Mouse (Mus musculus) layer of hippocampus, adult 18-20 months (tissue): ENCODE results near the gene 4931428F04Rik. TPM values are rescaled to one million over a fixed set of nuclear protein-coding genes. Genes with fewer than 3 reads are reported as not detected.
"Not testable (repeated sequence)": the region's sequence is repeated elsewhere in the genome, so short reads cannot be mapped to it uniquely, and the experiment has no call there.

Source experiments
- DNase-seq, 2 experiments: peaks; one replicate each; pipeline ENCODE4 v3.0.0; 2022; ENCODE audit warnings: low spot score in 2 of 2
- microRNA-seq, 2 experiments: library from miRNA; unstranded; fragments of <30 nt; microRNA quantifications; one replicate each; pipeline ENCODE4 v1.2.0; 2021
- total RNA-seq, 2 experiments: library from RNA; stranded (reverse); gene quantifications; 2 replicates each; pipeline ENCODE4 v1.2.3; 2021

4931428F04Rik gene
- total RNA-seq, 2 experiments from 2014 or later = 19.2 to 23.5 TPM

GRCm38 (mm10) chr8:105233126-105233935, 56.3 kb downstream of the 4931428F04Rik start:
- no peak for DNase-seq

DNA sequence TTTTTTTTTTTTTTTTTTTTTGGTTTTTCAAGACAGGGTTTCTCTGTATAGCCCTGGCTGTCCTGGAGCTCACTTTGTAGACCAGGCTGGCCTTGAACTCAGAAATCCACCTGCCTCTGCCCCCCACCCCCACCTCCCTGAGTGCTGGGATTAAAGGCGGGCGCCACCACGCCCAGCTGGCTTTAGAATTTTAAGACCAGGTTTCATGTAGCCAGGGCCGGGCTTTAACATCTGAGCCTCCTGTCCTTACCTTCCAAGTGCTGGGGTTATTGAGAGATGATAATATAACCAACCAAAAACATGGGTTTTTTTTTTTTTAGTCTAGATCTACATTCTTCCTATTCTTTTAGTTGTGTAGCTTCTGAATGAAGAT, 57.4 kb downstream of the 4931428F04Rik start:
- not testable (repeated sequence) for DNase-seq

- DNase-seq = no peak
Observed at GRCm38 (mm10) chr8:105231503-105232320, 58.0 kb downstream of the 4931428F04Rik start.

Small RNA genes lying within 50 kb of the gene (microRNA-seq; reads per million reads assigned to microRNA genes)
- 0 reads per million in 2 experiments for gene Gm27320
- gene Mir328 = 11,020 to 11,446 reads per million in 2 experiments

Other genes with a start within 250 kb of the 4931428F04Rik start
- gene Ces3a, start 241.3 kb downstream of the 4931428F04Rik start, total RNA-seq = not detected
- gene Ces3b, start 206.1 kb downstream of the 4931428F04Rik start, total RNA-seq = not detected
- gene Ces4a, start 158.1 kb downstream of the 4931428F04Rik start, total RNA-seq = not detected
- gene Cbfb, start 119.2 kb downstream of the 4931428F04Rik start, total RNA-seq = 10 to 100 TPM; 22.1 to 24.4 TPM
- gene D230025D16Rik, start 64.7 kb downstream of the 4931428F04Rik start, total RNA-seq = 10 to 100 TPM; 35.4 to 39.0 TPM
- 1 to 10 TPM; 3.3 to 3.8 TPM for gene B3gnt9, start 34.7 kb downstream of the 4931428F04Rik start, total RNA-seq
- 1 to 10 TPM; 7.8 to 8.5 TPM for gene Tradd, start 25.3 kb downstream of the 4931428F04Rik start, total RNA-seq
- 1 to 10 TPM; 1.0 to 1.1 TPM for gene Fbxl8, start 25.2 kb downstream of the 4931428F04Rik start, total RNA-seq
- 10 to 100 TPM; 11.5 to 13.0 TPM for gene Hsf4, start 20.1 kb downstream of the 4931428F04Rik start, total RNA-seq
- gene Nol3, start 13.7 kb downstream of the 4931428F04Rik start, total RNA-seq = 10 to 100 TPM; 10.4 to 10.9 TPM
- under 1 TPM; 0.48 to 0.94 TPM for gene Exoc3l, start 6.2 kb upstream of the 4931428F04Rik start, total RNA-seq
- gene E2f4, start 7.8 kb upstream of the 4931428F04Rik start, total RNA-seq = 10 to 100 TPM; 34.2 to 36.7 TPM
- under 1 TPM; 0.79 to 0.97 TPM for gene Elmo3, start 15.7 kb upstream of the 4931428F04Rik start, total RNA-seq
- 1 to 10 TPM; 4.6 to 5.3 TPM for gene Lrrc29, start 36.4 kb upstream of the 4931428F04Rik start, total RNA-seq
- 10 to 100 TPM; 41.0 to 41.2 TPM for gene Tmem208, start 36.5 kb upstream of the 4931428F04Rik start, total RNA-seq
- gene Fhod1, start 58.1 kb upstream of the 4931428F04Rik start, total RNA-seq = 1 to 10 TPM; 2.0 to 3.4 TPM
- 10 to 100 TPM; 11.9 to 13.0 TPM for gene Slc9a5, start 59.0 kb upstream of the 4931428F04Rik start, total RNA-seq
- 1 to 10 TPM in 1 of 2 experiments, under 1 TPM in 1; 0.84 to 1.3 TPM for gene Plekhg4, start 83.4 kb upstream of the 4931428F04Rik start, total RNA-seq
- not detected for gene Kctd19, start 123.6 kb upstream of the 4931428F04Rik start, total RNA-seq
- gene Lrrc36, start 123.7 kb upstream of the 4931428F04Rik start, total RNA-seq = 1 to 10 TPM in 1 of 2 experiments, under 1 TPM in 1; 0.76 to 1.3 TPM
- 10 to 100 TPM; 54.8 to 58.5 TPM for gene Tppp3, start 181.7 kb upstream of the 4931428F04Rik start, total RNA-seq
- 10 to 100 TPM; 31.9 to 34.2 TPM for gene Zdhhc1, start 207.0 kb upstream of the 4931428F04Rik start, total RNA-seq
- not detected for gene Hsd11b2, start 228.9 kb upstream of the 4931428F04Rik start, total RNA-seq